ENCODE assay signal across 7 mouse cellular contexts in genomic region chr14:80845576-80846269, GRCm38 (mm10).
A peak's percentile ranks its signal among the peaks of the same experiment; 100 is the strongest.
DNase-seq lines count a peak whose midpoint lies in the region; ATAC-seq and TF ChIP-seq lines count a peak whose summit lies in the region.

No protein-coding gene starts in this region.

- no peak overlapping the region for H3K27ac ChIP-seq in kidney, adult 2 months (ENCODE audit: insufficient read depth, low read depth, low read length)
- peak overlapping the region; percentile 78 for H3K27ac ChIP-seq in midbrain, embryonic 16.5 days (ENCODE audit: low read length)

- no peak for TF ChIP-seq POLR2A in kidney, adult 2 months (IDR thresholded peaks at IDR 0.05; ENCODE audit: low read depth, low read length)

- TF ChIP-seq CTCF in kidney, adult 2 months (conservative IDR thresholded peaks at IDR 0.05; ENCODE audit: insufficient read depth, insufficient read length, low read depth, low read length): peak; percentile 67

- H3K36me3 ChIP-seq in kidney, adult 2 months (ENCODE audit: control insufficient read depth, insufficient read depth, low read length): no peaks in the 10 kb centered on the region
- H3K36me3 ChIP-seq in midbrain, embryonic 16.5 days (ENCODE audit: control insufficient read depth, insufficient read depth, low read length): no peaks in the 10 kb centered on the region

- H3K4me2 ChIP-seq in midbrain, embryonic 16.5 days (ENCODE audit: low read length): peak overlapping the region; percentile 57

- H3K4me3 ChIP-seq in kidney, adult 2 months (ENCODE audit: insufficient read depth, low read depth, low read length): no peak overlapping the region
- peak overlapping the region; percentile 29 for H3K4me3 ChIP-seq in midbrain, embryonic 16.5 days (ENCODE audit: low read depth, low read length)

- no peaks in the 10 kb centered on the region for H3K9me3 ChIP-seq in midbrain, embryonic 16.5 days (replicated peaks; ENCODE audit: control insufficient read depth, low read length, poor library complexity, severe bottlenecking)

- H3K27me3 ChIP-seq in kidney, adult 2 months (replicated peaks; ENCODE audit: control insufficient read depth, insufficient read depth, low read length): no peaks in the 10 kb centered on the region
- no peaks in the 10 kb centered on the region for H3K27me3 ChIP-seq in midbrain, embryonic 16.5 days (ENCODE audit: control insufficient read depth, insufficient read depth, low read depth, low read length)

- H3K9ac ChIP-seq in midbrain, embryonic 16.5 days (ENCODE audit: low read depth, low read length): peak overlapping the region; percentile 45; the same call in 1 of the 2 replicates

- intact Hi-C loops in gastrocnemius, postnatal 14 days (cut with DNase I; ENCODE audit: low total_unique reads): no loop called here
- intact Hi-C loops in left cerebral cortex, postnatal 25 days (cut with DNase I): loop anchor here (5.0 kb wide), 1 partner anchor 578 kb away; no protein-coding TSS in a partner anchor

- peak; percentile 81 for DNase-seq in adrenal gland, postnatal 10 days
- peak; percentile 88 for DNase-seq in embryo, embryonic 10 days (ENCODE audit: low spot score)
- DNase-seq in gastrocnemius, postnatal 14 days: peak; percentile 32
- DNase-seq in kidney, adult 2 months: peak; percentile 70
- DNase-seq in left cerebral cortex, postnatal 25 days (ENCODE audit: low spot score in 2 of 2): peak; percentile 88 to 92
- peak; percentile 71 for DNase-seq in testis, postnatal 10 days (ENCODE audit: low spot score)

- peak; percentile 91 for ATAC-seq in midbrain, embryonic 16.5 days

- H3K4me1 ChIP-seq in kidney, adult 2 months (ENCODE audit: control insufficient read depth, insufficient read depth, low read length): no peaks in the 10 kb centered on the region
- H3K4me1 ChIP-seq in midbrain, embryonic 16.5 days (ENCODE audit: control insufficient read depth, insufficient read depth, low read length): peaks cover 11% of the 10 kb centered on the region

- 24% methylated on average over 14 of the region's 14 CpGs for WGBS in kidney, adult 2 months
- WGBS in midbrain, embryonic 16.5 days: 6% methylated on average over 14 of the region's 14 CpGs

Comparison
In these comparisons a context has a peak if more than half of its experiments do, and no peak if none do; other contexts are left out.
1. DNase-seq: peak in every context shown above with its lines; median percentile 90 in left cerebral cortex, postnatal 25 days; 88 in embryo, embryonic 10 days; 81 in adrenal gland, postnatal 10 days; 71 in testis, postnatal 10 days; 70 in kidney, adult 2 months; 32 in gastrocnemius, postnatal 14 days.